Mouse (Mus musculus): Measurements from ENCODE around the gene Il1f9. TPM values are rescaled to one million over a fixed set of nuclear protein-coding genes. Genes with fewer than 3 reads are reported as not detected.
"Not testable (repeated sequence)": the region's sequence is repeated elsewhere in the genome, so short reads cannot be mapped to it uniquely, and the experiment has no call there.

Gene Il1f9
- total RNA-seq (2021) = under 1 TPM in 1 of 2 experiments, not detected in 1; 0.16 TPM
- 0.08 and 0.12 TPM in 2 replicates for polyA plus RNA-seq (2012; rRNA removed)
- long read RNA-seq = 0 reads

DNA sequence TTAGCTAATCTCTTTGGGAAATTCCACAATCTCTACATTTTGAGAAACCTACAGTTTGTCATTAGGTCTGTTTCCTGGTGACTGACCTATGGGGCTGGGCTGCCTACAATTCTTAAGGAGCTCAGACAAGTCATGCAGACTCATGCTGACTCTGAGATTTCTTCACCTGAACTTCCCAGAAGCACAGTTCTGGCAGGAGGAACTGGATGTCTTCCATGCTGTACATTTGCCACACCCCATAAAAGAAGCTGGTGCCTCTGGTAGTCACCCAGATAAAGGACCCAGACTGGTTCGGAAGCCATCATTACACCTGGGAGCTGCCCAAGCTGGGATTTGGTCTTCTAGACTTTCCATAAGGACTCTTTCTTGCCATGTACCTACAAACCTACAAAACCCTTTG is at the start of gene Il1f9:
TSS of gene Il1f9 (plus strand) at position 301 of the 400 bp plus-strand sequence.
- no peaks in the 10 kb centered on the region for H3K79me2 ChIP-seq (replicated peaks; ENCODE audit: control insufficient read depth, insufficient read depth, low read length)
- H3K36me3 ChIP-seq (ENCODE audit: control insufficient read depth, insufficient read depth, low read length) = no peaks in the 10 kb centered on the region
- H3K27ac ChIP-seq = no peak within 1 kb of the TSS
- DNase-seq = no peak
- WGBS = 86% methylated on average over 1 of the region's 1 CpGs
- intact Hi-C loops (cut with DNase I) = no loop called here
- TF ChIP-seq EP300 (IDR thresholded peaks at IDR 0.05; ENCODE audit: insufficient read depth, low read depth, low read length) = no peak
- no peak for TF ChIP-seq CTCF (IDR thresholded peaks at IDR 0.05)
- no peak for TF ChIP-seq POLR2A (IDR thresholded peaks at IDR 0.05; ENCODE audit: insufficient read depth, low read depth, low read length)
- H3K4me3 ChIP-seq = no peak within 1 kb of the TSS
- no peaks in the 10 kb centered on the region for H3K4me1 ChIP-seq (ENCODE audit: control insufficient read depth, insufficient read depth, low read length)
- H3K27me3 ChIP-seq (ENCODE audit: control insufficient read depth, insufficient read depth, low read length) = no peaks in the 10 kb centered on the region
- H3K9ac ChIP-seq (ENCODE audit: low read depth, low read length) = no peak within 1 kb of the TSS

GRCm38 (mm10) chr2:24152861-24153260 is 33.4 kb upstream of the Il1f9 start, which contains the start of gene Il1f8:
Gene Il1f8 (plus strand): TSS chr2:24153161.
- Histone ChIP-seq H3K9ac (ENCODE audit: low read depth, low read length) (no peak within 1 kb of the TSS), H3K27ac (no peak within 1 kb of the TSS), H3K4me1 (ENCODE audit: control insufficient read depth, insufficient read depth, low read length) (no peaks in the 10 kb centered on the region), H3K4me3 (no peak within 1 kb of the TSS), H3K36me3 (ENCODE audit: control insufficient read depth, insufficient read depth, low read length) (no peaks in the 10 kb centered on the region), H3K79me2 (replicated peaks; ENCODE audit: control insufficient read depth, insufficient read depth, low read length) (no peaks in the 10 kb centered on the region), H3K27me3 (ENCODE audit: control insufficient read depth, insufficient read depth, low read length) (no peaks in the 10 kb centered on the region)
- intact Hi-C loops (cut with DNase I) = no loop called here
- WGBS = 68% methylated on average over 2 of the region's 2 CpGs
- TF ChIP-seq POLR2A (IDR thresholded peaks at IDR 0.05; ENCODE audit: insufficient read depth, low read depth, low read length) (no peak), CTCF (IDR thresholded peaks at IDR 0.05) (no peak), EP300 (IDR thresholded peaks at IDR 0.05; ENCODE audit: insufficient read depth, low read depth, low read length) (no peak)
- DNase-seq = no peak

GRCm38 (mm10) chr2:24181683-24182331 is 4.5 kb upstream of the Il1f9 start:
- H3K27me3 ChIP-seq (ENCODE audit: control insufficient read depth, insufficient read depth, low read length); H3K36me3 ChIP-seq (ENCODE audit: control insufficient read depth, insufficient read depth, low read length); H3K79me2 ChIP-seq (replicated peaks; ENCODE audit: control insufficient read depth, insufficient read depth, low read length); H3K27ac ChIP-seq; intact Hi-C loops (cut with DNase I); H3K4me1 ChIP-seq (ENCODE audit: control insufficient read depth, insufficient read depth, low read length); H3K4me3 ChIP-seq; H3K9ac ChIP-seq (ENCODE audit: low read depth, low read length): not testable (repeated sequence)
- peak in 1 of 2 experiments; percentile 17 for DNase-seq
- peak; percentile 38 for TF ChIP-seq CTCF (IDR thresholded peaks at IDR 0.05)
- 19% methylated on average over 14 of the region's 14 CpGs for WGBS

DNA sequence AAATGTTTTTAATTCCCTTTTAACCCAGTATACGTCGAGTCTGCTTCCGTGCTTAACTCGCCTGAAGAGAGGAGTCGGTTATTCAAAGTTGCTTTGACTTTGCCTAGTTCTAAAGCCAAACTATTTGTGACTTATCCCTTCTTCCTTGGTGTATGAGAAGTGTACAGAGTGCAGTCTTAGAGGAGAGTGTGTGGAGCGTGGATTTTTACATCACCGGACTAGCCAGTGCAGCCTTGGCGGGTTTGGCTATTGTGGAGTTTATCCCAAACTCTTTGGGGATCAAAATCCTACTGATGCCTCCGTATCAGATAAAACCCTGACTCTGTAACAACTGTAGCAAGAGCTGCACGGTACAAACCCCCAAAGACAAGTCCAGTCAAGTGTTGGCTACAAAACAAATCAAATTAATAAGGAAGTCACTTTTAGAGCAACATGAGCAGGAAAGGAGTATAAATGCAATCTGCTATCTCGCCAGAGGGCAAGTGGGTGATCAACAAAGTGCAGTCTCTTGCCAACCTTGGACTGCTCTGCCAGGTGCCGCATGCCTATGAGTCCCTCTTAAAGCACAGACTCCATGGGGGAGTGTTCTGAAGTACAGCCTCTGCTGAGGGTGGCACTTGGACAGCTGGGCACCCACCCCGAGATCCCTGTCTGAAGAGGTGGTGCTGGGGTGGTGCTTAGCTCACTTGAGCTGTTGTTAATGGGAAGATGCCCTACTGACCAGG is 3.7 kb upstream of the Il1f9 start:
- DNase-seq; intact Hi-C loops (cut with DNase I): not testable (repeated sequence)
- 53% methylated on average over 13 of the region's 13 CpGs for WGBS

DNA sequence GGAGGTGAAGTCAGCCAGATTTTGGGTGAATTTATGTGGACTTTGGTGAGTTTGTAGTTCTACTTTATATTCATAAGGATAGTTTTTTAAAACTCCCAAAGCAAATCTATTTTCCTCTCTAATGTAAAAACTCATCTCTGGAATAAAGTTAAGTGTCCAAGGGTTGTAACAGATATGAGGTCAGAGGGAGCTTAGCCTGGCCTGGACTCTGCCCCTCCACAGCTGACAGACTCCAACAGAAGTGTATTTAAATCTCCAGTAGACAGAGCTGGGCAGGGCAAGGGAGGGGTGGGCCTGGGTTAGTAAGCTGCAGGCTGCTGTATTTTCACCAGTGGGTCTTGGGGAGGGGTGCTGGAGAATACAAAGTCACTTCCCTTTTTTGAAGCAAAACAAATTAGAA is 2.2 kb upstream of the Il1f9 start:
- H3K9ac ChIP-seq (ENCODE audit: low read depth, low read length); H3K27me3 ChIP-seq (ENCODE audit: control insufficient read depth, insufficient read depth, low read length); DNase-seq; H3K4me1 ChIP-seq (ENCODE audit: control insufficient read depth, insufficient read depth, low read length); H3K36me3 ChIP-seq (ENCODE audit: control insufficient read depth, insufficient read depth, low read length); H3K4me3 ChIP-seq; H3K27ac ChIP-seq; intact Hi-C loops (cut with DNase I); H3K79me2 ChIP-seq (replicated peaks; ENCODE audit: control insufficient read depth, insufficient read depth, low read length): not testable (repeated sequence)

More for the DNA sequence above, 3.7 kb upstream of the Il1f9 start:
- H3K36me3 ChIP-seq (ENCODE audit: control insufficient read depth, insufficient read depth, low read length); H3K27me3 ChIP-seq (ENCODE audit: control insufficient read depth, insufficient read depth, low read length); H3K79me2 ChIP-seq (replicated peaks; ENCODE audit: control insufficient read depth, insufficient read depth, low read length); H3K9ac ChIP-seq (ENCODE audit: low read depth, low read length); H3K4me3 ChIP-seq; H3K4me1 ChIP-seq (ENCODE audit: control insufficient read depth, insufficient read depth, low read length); H3K27ac ChIP-seq: not testable (repeated sequence)

- Histone ChIP-seq H3K4me3 (no peak overlapping the region), H3K27me3 (ENCODE audit: control insufficient read depth, insufficient read depth, low read length) (no peaks in the 10 kb centered on the region), H3K79me2 (replicated peaks; ENCODE audit: control insufficient read depth, insufficient read depth, low read length) (no peaks in the 10 kb centered on the region), H3K36me3 (ENCODE audit: control insufficient read depth, insufficient read depth, low read length) (no peaks in the 10 kb centered on the region), H3K4me1 (ENCODE audit: control insufficient read depth, insufficient read depth, low read length) (no peaks in the 10 kb centered on the region), H3K27ac (no peak overlapping the region), H3K9ac (ENCODE audit: low read depth, low read length) (no peak overlapping the region)
- intact Hi-C loops (cut with DNase I) = no loop called here
- DNase-seq = no peak
- TF ChIP-seq EP300 (IDR thresholded peaks at IDR 0.05; ENCODE audit: insufficient read depth, low read depth, low read length) (no peak), CTCF (IDR thresholded peaks at IDR 0.05) (no peak), POLR2A (IDR thresholded peaks at IDR 0.05; ENCODE audit: insufficient read depth, low read depth, low read length) (no peak)
- WGBS = 57% methylated on average over 6 of the region's 6 CpGs
Observed at GRCm38 (mm10) chr2:24187585-24187984, 1.3 kb downstream of the Il1f9 start.

All from heart, adult 2 months (tissue).